Mouse (Mus musculus) liver, embryonic 13.5 days (tissue): ENCODE measurements around the gene Ccno. TPM values are rescaled to one million over a fixed set of nuclear protein-coding genes. Genes with fewer than 3 reads are reported as not detected.

Experiments used
- ATAC-seq: fragments of 200-750 bp; cut with Nextera tagmentation; 2 replicates; pipeline ENCODE4 v1.8.0; 2017; ENCODE audit warnings: low read depth, mild to moderate bottlenecking, moderate number of reproducible peaks, moderate library complexity
- DNase-seq: peaks from one replicate; pipeline ENCODE4 v3.0.0; 2022
- H3K27ac ChIP-seq: fragments of 300-500 bp; sonication (generic); 2 replicates; pipeline ENCODE4 v1.5.1; 2015; ENCODE audit warnings: moderate library complexity, mild to moderate bottlenecking, inconsistent platforms
- H3K27me3 ChIP-seq: fragments of 300-500 bp; sonication (generic); 2 replicates; pipeline ENCODE4 v1.6.1; 2015; ENCODE audit warnings: mild to moderate bottlenecking, inconsistent platforms
- H3K36me3 ChIP-seq: fragments of 300-500 bp; sonication (generic); 2 replicates; pipeline ENCODE4 v1.6.1; 2015; ENCODE audit warnings: mild to moderate bottlenecking, inconsistent platforms
- H3K4me1 ChIP-seq: fragments of 300-500 bp; sonication (generic); replicated peaks from 2 replicates; pipeline ENCODE4 v1.6.1; 2015; ENCODE audit warnings: inconsistent platforms
- H3K4me2 ChIP-seq: fragments of 300-500 bp; sonication (generic); 2 replicates; pipeline ENCODE4 v1.6.1; 2015; ENCODE audit warnings: inconsistent platforms, mild to moderate bottlenecking, moderate library complexity
- H3K4me3 ChIP-seq: fragments of 300-500 bp; sonication (generic); replicated peaks from 2 replicates; pipeline ENCODE4 v1.5.1; 2015; ENCODE audit warnings: mild to moderate bottlenecking, inconsistent platforms
- H3K9ac ChIP-seq: fragments of 300-500 bp; sonication (generic); 2 replicates; pipeline ENCODE4 v1.6.1; 2015; ENCODE audit warnings: mild to moderate bottlenecking, inconsistent platforms
- H3K9me3 ChIP-seq: fragments of 300-500 bp; sonication (generic); replicated peaks from 2 replicates; pipeline ENCODE4 v1.6.1; 2016; ENCODE audit warnings: inconsistent platforms
- WGBS: fragments of 180-500 bp; shearing (Covaris S2); methylation state at CpG from one replicate; pipeline ENCODE4 v1.1.7; 2015; ENCODE audit not compliant: insufficient replicate concordance; 5-methylcytosine and 5-hydroxymethylcytosine counted together
- polyA plus RNA-seq: library from polyadenylated mRNA; unstranded; fragments of >200 nt; fragmentation: Nextera tagmentation; extraction: Ambion mirVana; gene quantifications from 2 replicates; pipeline ENCODE4 v1.2.1, GENCODE M21; 2015

Ccno gene
- polyA plus RNA-seq: 0.15 TPM in 1 of 2 replicates, not detected in the other

DNA sequence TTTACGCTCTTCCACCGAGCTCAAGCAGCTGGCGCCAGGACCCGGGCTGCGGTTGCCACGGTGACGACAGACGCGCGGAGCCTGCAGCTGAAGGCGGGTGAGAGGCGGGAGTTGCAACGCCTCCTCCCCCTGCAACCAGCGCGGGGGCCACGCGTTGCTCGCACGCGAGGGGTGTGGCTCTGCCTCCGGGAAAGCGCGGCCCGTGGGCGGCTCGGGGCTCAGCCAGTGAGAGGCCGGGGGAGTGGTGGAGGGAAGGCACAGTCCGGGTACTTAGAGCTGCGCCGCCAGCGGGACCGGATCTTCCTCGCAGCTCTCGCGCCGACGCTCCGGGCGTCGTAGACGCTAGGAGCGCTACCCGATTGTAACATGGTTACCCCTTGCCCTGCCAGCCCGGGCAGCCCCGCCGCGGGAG is at the start of gene Ccno:
Gene Ccno (plus strand): TSS at position 271 of the 412 bp plus-strand sequence.
- Histone ChIP-seq H3K9me3 (no peaks in the 10 kb centered on the region), H3K4me1 (peaks cover 16% of the 10 kb centered on the region), H3K4me2 (peak within 1 kb of the TSS; percentile 75), H3K27ac (no peak within 1 kb of the TSS), H3K27me3 (peaks cover 86% of the 10 kb centered on the region), H3K4me3 (peak within 1 kb of the TSS; percentile 53), H3K9ac (no peak within 1 kb of the TSS), H3K36me3 (no peaks in the 10 kb centered on the region)
- WGBS: under 1% methylated on average over 47 of the region's 47 CpGs
- ATAC-seq: peak; percentile 91
- DNase-seq: peak; percentile 57

DNA sequence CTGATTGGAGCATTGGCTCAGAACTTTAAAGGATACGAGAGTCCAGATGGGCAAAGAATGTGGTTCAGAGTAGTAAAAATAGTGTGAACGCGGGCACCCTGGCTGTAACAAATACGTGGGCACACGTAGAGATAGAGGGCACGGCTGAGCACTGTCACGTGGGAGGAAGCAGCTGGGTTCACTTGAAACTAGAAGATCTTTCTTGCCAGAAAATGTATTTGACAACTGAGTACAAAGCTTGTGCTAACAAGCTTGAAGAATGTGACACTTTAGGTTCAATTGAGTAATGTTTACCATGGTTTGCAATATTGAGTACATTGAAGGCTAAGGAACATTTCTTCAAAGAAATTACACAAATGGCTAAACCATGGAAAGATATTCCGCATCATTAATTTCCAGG is 49.5 kb upstream of the Ccno start:
- 86% methylated on average over 8 of the region's 8 CpGs for WGBS
- H3K9ac ChIP-seq: no peak overlapping the region
- H3K27me3 ChIP-seq: no peaks in the 10 kb centered on the region
- ATAC-seq (no peak), DNase-seq (no peak)
- H3K27ac ChIP-seq: no peak overlapping the region
- H3K36me3 ChIP-seq: peaks cover 40% of the 10 kb centered on the region
- H3K4me1 ChIP-seq: peaks cover 16% of the 10 kb centered on the region
- no peak overlapping the region for H3K4me2 ChIP-seq
- H3K9me3 ChIP-seq: no peaks in the 10 kb centered on the region
- no peak overlapping the region for H3K4me3 ChIP-seq

- ATAC-seq: peak; percentile 88
- Histone ChIP-seq H3K9ac (peak overlapping the region; percentile 36; the same call in 1 of the 2 replicates), H3K4me3 (0 out of 2 replicates have a peak overlapping the region, but pooled peaks have one; percentile 6), H3K4me2 (peak overlapping the region; percentile 48), H3K27me3 (no peaks in the 10 kb centered on the region), H3K9me3 (no peaks in the 10 kb centered on the region), H3K36me3 (peaks cover 60% of the 10 kb centered on the region), H3K4me1 (peaks cover 16% of the 10 kb centered on the region), H3K27ac (peak overlapping the region; percentile 47; the same call in 1 of the 2 replicates)
- DNase-seq: peak; percentile 10
- WGBS: 29% methylated on average over 15 of the region's 15 CpGs
Observed at GRCm38 (mm10) chr13:112941879-112942330, 45.7 kb upstream of the Ccno start.

- Histone ChIP-seq H3K9ac (no peak overlapping the region), H3K27ac (no peak overlapping the region), H3K9me3 (no peaks in the 10 kb centered on the region), H3K27me3 (no peaks in the 10 kb centered on the region), H3K4me3 (no peak overlapping the region), H3K4me1 (peaks cover 16% of the 10 kb centered on the region), H3K36me3 (peaks cover 66% of the 10 kb centered on the region), H3K4me2 (no peak overlapping the region)
- WGBS: 89% methylated on average over 9 of the region's 9 CpGs
- no peak for ATAC-seq
- DNase-seq: no peak
Observed at GRCm38 (mm10) chr13:112945312-112945711, 42.3 kb upstream of the Ccno start.

GRCm38 (mm10) chr13:112945900-112946299 is 41.7 kb upstream of the Ccno start:
- Histone ChIP-seq H3K9ac (no peak overlapping the region), H3K27me3 (no peaks in the 10 kb centered on the region), H3K36me3 (peaks cover 71% of the 10 kb centered on the region), H3K4me3 (no peak overlapping the region), H3K4me1 (peaks cover 15% of the 10 kb centered on the region), H3K27ac (no peak overlapping the region), H3K4me2 (no peak overlapping the region), H3K9me3 (no peaks in the 10 kb centered on the region)
- WGBS: 68% methylated on average over 6 of the region's 6 CpGs
- no peak for ATAC-seq
- DNase-seq: no peak

DNA sequence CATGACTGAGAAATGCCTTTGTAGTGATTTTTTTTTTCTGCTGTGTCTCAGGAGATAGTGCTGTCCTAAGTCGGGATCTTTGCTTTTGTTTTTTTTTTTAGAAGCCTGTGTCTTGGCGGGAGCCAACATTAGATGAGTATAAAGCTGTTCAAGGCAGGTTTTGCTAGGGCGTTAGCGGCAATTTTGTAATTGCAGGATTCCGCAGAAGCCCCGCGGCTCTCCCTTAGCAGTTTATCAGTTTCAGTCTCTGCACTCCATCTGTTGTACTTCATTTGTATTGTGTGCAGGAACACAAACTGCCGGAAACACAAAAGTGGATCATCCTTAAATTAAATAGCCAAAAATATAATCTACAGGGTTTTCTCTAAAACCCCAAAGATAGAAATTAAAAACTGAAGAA is 33.5 kb upstream of the Ccno start:
- Histone ChIP-seq H3K36me3 (peaks cover 71% of the 10 kb centered on the region), H3K4me1 (no peaks in the 10 kb centered on the region), H3K4me2 (no peak overlapping the region), H3K9ac (no peak overlapping the region), H3K27me3 (no peaks in the 10 kb centered on the region), H3K4me3 (no peak overlapping the region), H3K9me3 (no peaks in the 10 kb centered on the region), H3K27ac (no peak overlapping the region)
- DNase-seq (no peak), ATAC-seq (no peak)
- 90% methylated on average over 8 of the region's 8 CpGs for WGBS

DNA sequence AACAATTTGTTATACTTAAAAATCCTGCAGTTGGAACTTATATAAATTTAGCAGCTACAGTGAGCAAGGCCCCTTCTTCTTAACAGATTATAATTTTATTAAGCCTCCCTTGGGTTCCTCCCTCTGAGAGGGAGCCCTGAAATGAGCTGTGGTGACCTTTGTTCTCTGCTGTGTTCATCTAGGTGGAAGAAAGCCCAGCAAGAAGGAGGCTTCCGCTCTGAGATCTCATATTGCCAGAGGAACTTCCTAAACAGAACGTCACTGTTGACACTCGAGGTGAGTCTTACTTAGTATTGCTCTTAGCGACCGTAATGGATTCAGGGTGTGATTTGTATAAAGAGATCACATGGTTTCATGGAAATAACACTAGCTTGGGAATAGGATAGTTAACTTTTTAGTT is 24.5 kb upstream of the Ccno start:
- no peak overlapping the region for H3K9ac ChIP-seq
- H3K27ac ChIP-seq: no peak overlapping the region
- H3K9me3 ChIP-seq: no peaks in the 10 kb centered on the region
- H3K36me3 ChIP-seq: peaks cover 55% of the 10 kb centered on the region
- DNase-seq (no peak), ATAC-seq (no peak)
- H3K27me3 ChIP-seq: no peaks in the 10 kb centered on the region
- H3K4me3 ChIP-seq: no peak overlapping the region
- WGBS: 81% methylated on average over 5 of the region's 5 CpGs
- no peaks in the 10 kb centered on the region for H3K4me1 ChIP-seq
- H3K4me2 ChIP-seq: no peak overlapping the region

- WGBS: 86% methylated on average over 12 of the region's 12 CpGs
- Histone ChIP-seq H3K4me1 (no peaks in the 10 kb centered on the region), H3K4me3 (no peak overlapping the region), H3K9me3 (no peaks in the 10 kb centered on the region), H3K36me3 (peaks cover 52% of the 10 kb centered on the region), H3K4me2 (no peak overlapping the region), H3K27me3 (no peaks in the 10 kb centered on the region), H3K9ac (no peak overlapping the region), H3K27ac (no peak overlapping the region)
- no peak for ATAC-seq
- DNase-seq: no peak
Observed at GRCm38 (mm10) chr13:112964421-112964820, 23.2 kb upstream of the Ccno start.

- no peaks in the 10 kb centered on the region for H3K4me1 ChIP-seq
- H3K4me2 ChIP-seq: no peak overlapping the region
- ATAC-seq (no peak), DNase-seq (no peak)
- no peak overlapping the region for H3K4me3 ChIP-seq
- peaks cover 43% of the 10 kb centered on the region for H3K36me3 ChIP-seq
- no peak overlapping the region for H3K9ac ChIP-seq
- H3K27me3 ChIP-seq: no peaks in the 10 kb centered on the region
- H3K9me3 ChIP-seq: no peaks in the 10 kb centered on the region
- H3K27ac ChIP-seq: no peak overlapping the region
- 79% methylated on average over 5 of the region's 5 CpGs for WGBS
Observed at GRCm38 (mm10) chr13:112967267-112967666, 20.3 kb upstream of the Ccno start.

DNA sequence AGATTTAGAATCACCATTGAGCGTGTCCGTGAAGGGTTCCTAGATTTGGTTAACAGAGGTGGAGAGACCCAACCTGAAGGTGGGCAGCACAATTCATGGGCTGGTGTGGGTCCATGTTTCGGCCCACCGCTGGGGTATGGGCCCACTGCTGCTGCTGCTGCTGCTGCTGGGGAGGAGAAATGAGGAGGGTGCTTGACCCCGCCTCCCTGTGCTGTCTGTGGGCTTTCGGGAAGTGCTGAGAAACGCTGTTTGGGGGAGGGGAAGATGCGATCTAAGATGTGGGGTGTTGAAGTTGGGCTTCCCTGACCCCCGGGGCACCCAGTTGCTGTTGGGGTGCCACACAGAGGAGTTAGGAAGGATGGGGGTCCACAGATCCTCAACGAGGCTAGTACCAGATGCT is 10.9 kb upstream of the Ccno start:
- Histone ChIP-seq H3K4me3 (no peak overlapping the region), H3K9me3 (no peaks in the 10 kb centered on the region), H3K9ac (no peak overlapping the region), H3K4me1 (no peaks in the 10 kb centered on the region), H3K27ac (no peak overlapping the region), H3K36me3 (no peaks in the 10 kb centered on the region), H3K27me3 (peaks cover 49% of the 10 kb centered on the region), H3K4me2 (no peak overlapping the region)
- WGBS: 27% methylated on average over 10 of the region's 10 CpGs
- DNase-seq (no peak), ATAC-seq (no peak)

DNA sequence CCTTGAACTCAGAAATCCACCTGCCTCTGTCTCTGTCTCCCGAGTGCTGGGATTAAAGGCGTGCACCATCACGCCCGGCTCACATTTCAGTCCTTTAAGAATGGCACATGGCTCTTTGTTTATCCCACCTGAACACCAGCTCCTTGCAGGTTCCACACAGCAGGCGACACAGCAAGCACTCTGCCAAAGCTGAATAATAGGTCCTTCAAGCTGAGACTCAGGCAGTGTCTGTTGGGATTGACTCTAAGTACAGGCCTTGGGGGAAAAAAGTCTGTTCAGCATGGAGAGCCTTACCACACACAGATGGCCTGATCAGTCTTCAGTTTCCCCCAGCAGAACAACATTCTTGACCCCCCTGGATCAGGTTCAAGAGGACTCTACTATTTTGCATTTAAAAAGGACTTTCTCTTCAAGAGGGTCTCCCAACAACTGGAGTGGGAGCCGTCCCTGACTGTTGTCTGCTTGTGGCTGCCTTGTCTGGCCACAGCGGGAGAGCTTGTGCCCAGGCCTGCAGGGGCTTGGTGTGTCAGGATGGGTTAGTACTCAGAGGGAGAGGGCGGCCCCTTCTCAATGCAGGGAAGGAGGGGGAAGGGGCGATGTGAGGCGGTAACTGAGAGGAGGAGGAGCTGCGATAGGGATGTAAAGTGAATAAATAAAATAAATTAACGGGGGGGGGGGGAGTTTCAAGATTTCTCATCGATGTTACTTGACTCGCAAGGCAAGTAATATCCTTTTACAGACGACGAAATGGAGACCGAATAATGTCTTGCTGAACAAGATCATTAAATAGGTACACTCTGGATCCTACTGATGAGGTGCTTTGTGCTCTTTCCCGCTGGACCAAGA is 1.8 kb upstream of the Ccno start:
- no peaks in the 10 kb centered on the region for H3K9me3 ChIP-seq
- H3K4me3 ChIP-seq: no peak overlapping the region
- 11% methylated on average over 18 of the region's 18 CpGs for WGBS
- no peak for DNase-seq
- no peak overlapping the region for H3K4me2 ChIP-seq
- no peak overlapping the region for H3K9ac ChIP-seq
- no peak for ATAC-seq
- H3K4me1 ChIP-seq: peaks cover 16% of the 10 kb centered on the region
- H3K27me3 ChIP-seq: peaks cover 86% of the 10 kb centered on the region
- H3K27ac ChIP-seq: no peak overlapping the region
- H3K36me3 ChIP-seq: no peaks in the 10 kb centered on the region
